Mouse (Mus musculus) lung, embryonic 14.5 days (tissue): ENCODE data around the gene Prr15l. TPM values are rescaled to one million over a fixed set of nuclear protein-coding genes. Genes with fewer than 3 reads are reported as not detected.

Experiments used
- ATAC-seq: fragments of 200-750 bp; cut with Nextera tagmentation; 2 replicates; pipeline ENCODE4 v1.8.0; 2017; ENCODE audit warnings: mild to moderate bottlenecking, moderate TSS enrichment, moderate library complexity; ENCODE audit not compliant: insufficient read depth
- DNase-seq: peaks from one replicate; pipeline ENCODE4 v3.0.0-alpha.2; 2015
- H3K27ac ChIP-seq: fragments of 300-500 bp; sonication (generic); 2 replicates; pipeline ENCODE4 v1.5.1; 2014; ENCODE audit warnings: low read depth, mild to moderate bottlenecking, moderate library complexity
- H3K27me3 ChIP-seq: fragments of 300-500 bp; sonication (generic); 2 replicates; pipeline ENCODE4 v1.6.1; 2014; ENCODE audit warnings: low read length, control low read depth; ENCODE audit not compliant: insufficient read depth
- H3K36me3 ChIP-seq: fragments of 300-500 bp; sonication (generic); 2 replicates; pipeline ENCODE4 v1.6.1; 2014; ENCODE audit warnings: control low read depth; ENCODE audit not compliant: insufficient read depth
- H3K4me1 ChIP-seq: fragments of 300-500 bp; sonication (generic); 2 replicates; pipeline ENCODE4 v1.6.1; 2014; ENCODE audit warnings: antibody characterized with exemption, control low read depth; ENCODE audit not compliant: insufficient read depth
- H3K4me2 ChIP-seq: fragments of 300-500 bp; sonication (generic); 2 replicates; pipeline ENCODE4 v1.6.1; 2014; ENCODE audit warnings: mild to moderate bottlenecking
- H3K4me3 ChIP-seq: fragments of 300-500 bp; sonication (generic); 2 replicates; pipeline ENCODE4 v1.5.1; 2014; ENCODE audit warnings: low read depth, low read length
- H3K9ac ChIP-seq: fragments of 300-500 bp; sonication (generic); 2 replicates; pipeline ENCODE4 v1.6.1; 2014
- H3K9me3 ChIP-seq: fragments of 300-500 bp; sonication (generic); 2 replicates; pipeline ENCODE4 v1.6.1; 2016; ENCODE audit warnings: low read depth, low read length, control low read depth
- CTCF ChIP-seq: IDR thresholded peaks from 2 replicates; pipeline ENCODE4 v1.5.1; 2016; ENCODE audit warnings: antibody characterized with exemption, low read depth
- WGBS: fragments of 180-500 bp; shearing (Covaris S2); extraction: QIAGEN DNeasy Blood & Tissue Kit; methylation state at CpG from one replicate; pipeline ENCODE4 v1.1.7; 2014; 5-methylcytosine and 5-hydroxymethylcytosine counted together
- polyA plus RNA-seq: library from polyadenylated mRNA; unstranded; fragments of >200 nt; fragmentation: Nextera tagmentation; extraction: Ambion mirVana; gene quantifications from 2 replicates; pipeline ENCODE4 v1.2.1, GENCODE M21; 2014

Prr15l gene
- polyA plus RNA-seq, 1 experiment from 2014 or later: 24.1 TPM

DNA sequence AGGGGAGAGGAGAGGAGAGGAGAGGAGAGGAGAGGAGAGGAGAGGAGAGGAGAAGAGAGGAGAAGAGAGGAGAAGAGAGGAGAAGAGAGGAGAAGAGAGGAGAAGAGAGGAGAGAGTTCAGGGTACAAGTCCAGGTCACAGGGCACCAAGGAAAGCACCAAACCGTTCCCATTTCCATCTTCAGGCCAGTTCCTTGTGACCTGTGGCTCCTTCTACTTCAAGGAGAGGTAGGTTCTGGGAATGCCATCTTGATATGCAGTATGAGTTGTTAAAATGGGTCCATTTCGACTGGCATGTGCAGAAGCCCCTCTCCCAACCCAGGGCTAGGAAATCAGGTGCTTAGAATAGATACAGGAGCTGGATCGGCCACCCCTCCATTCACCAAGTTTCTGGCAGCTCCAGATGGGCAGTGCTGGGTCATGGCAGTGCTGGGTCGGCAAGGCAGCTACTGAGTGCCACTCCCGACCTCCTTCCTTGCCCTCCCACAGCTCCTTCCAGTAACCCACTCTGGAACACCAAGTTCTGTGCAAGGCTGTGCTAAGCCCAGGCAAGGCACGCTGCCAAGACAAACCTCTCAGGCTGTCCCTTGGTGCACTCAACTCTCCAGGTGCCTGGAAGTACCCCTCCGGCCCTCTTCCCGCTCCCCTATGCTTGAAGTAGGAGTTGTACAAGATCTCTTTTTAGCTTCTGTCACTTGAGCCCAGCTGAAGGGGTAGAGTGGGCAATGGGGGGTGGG lies 3.6 kb downstream of the Prr15l start:
- WGBS: 38% methylated on average over 8 of the region's 8 CpGs
- peak overlapping the region; percentile 37 for H3K4me2 ChIP-seq
- peaks cover 9% of the 10 kb centered on the region; the same call in 1 of the 2 replicates for H3K4me1 ChIP-seq
- H3K9me3 ChIP-seq: no peaks in the 10 kb centered on the region
- H3K27ac ChIP-seq: peak overlapping the region; percentile 78
- ATAC-seq: peak; percentile 50
- no peak for TF ChIP-seq CTCF
- no peaks in the 10 kb centered on the region for H3K27me3 ChIP-seq
- H3K9ac ChIP-seq: no peak overlapping the region
- no peak overlapping the region for H3K4me3 ChIP-seq
- peak; percentile 84 for DNase-seq
- H3K36me3 ChIP-seq: no peaks in the 10 kb centered on the region

DNA sequence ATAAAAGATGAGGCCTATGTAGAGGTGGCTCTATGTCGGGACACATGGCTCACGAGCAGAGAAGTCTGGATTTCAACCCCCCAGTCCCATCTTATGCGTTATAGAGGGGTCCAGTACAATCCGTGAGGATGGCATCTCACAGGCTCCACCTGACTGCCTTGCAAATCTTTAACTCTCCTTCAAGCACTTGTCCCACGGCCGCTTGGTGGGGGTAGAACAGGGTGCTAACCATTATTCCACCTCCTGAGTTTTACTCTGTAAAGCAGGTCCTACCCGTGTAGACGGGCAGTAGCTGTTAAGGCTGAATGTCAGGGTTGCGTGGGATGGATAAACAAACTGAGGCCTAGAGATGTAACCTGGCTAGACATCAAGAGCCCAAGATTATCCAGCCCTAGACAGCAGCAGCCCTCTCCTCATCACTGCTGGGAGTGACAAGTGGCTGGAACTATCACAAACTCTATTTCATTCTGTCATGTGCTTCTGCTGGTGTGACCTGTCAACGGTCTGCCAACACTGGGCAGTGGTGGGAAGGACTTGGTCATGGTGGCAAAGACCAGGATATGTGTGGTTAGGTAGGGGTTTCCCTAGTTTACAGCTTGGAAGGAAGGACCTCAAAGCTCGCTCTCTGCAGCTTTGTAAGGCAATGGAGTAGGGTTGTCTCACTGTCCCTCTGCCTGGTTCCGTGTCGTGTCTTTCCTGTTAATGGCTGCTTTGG lies 5.8 kb downstream of the Prr15l start:
- no peak for ATAC-seq
- H3K27ac ChIP-seq: no peak overlapping the region
- H3K4me2 ChIP-seq: no peak overlapping the region
- H3K4me3 ChIP-seq: no peak overlapping the region
- no peak for TF ChIP-seq CTCF
- H3K9me3 ChIP-seq: no peaks in the 10 kb centered on the region
- peaks cover 9% of the 10 kb centered on the region; the same call in 1 of the 2 replicates for H3K4me1 ChIP-seq
- H3K36me3 ChIP-seq: no peaks in the 10 kb centered on the region
- WGBS: 77% methylated on average over 13 of the region's 13 CpGs
- DNase-seq: no peak
- no peak overlapping the region for H3K9ac ChIP-seq
- no peaks in the 10 kb centered on the region for H3K27me3 ChIP-seq

DNA sequence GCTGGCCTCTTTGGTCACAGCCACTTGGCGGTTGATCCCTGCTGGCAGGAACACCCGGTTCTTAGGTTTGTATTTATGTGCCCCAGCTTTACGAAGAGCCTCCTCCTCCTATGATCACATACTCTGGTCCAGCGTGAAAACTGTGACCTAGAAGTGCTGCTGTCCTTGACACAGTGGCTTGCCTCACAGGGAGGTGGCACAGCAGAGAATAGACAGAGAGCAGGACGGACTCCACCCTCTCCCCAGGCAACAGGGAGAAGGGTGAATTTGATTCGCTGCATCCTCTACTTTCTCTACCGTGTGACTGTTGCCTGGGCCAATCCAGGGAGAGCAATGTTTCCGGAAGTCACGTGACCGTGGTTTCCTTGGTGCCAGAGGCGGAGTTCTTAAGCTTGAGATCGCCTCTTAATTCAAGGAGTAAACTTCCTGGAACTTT lies 7.0 kb downstream of the Prr15l start:
- Histone ChIP-seq H3K27ac (0 out of 2 replicates have a peak overlapping the region, but pooled peaks have one; percentile 43), H3K4me3 (no peak overlapping the region), H3K27me3 (no peaks in the 10 kb centered on the region), H3K4me2 (peak overlapping the region; percentile 38), H3K9ac (no peak overlapping the region), H3K4me1 (peaks cover 6% of the 10 kb centered on the region; the same call in 1 of the 2 replicates), H3K36me3 (no peaks in the 10 kb centered on the region), H3K9me3 (no peaks in the 10 kb centered on the region)
- peak; percentile 84 for ATAC-seq
- peak; percentile 87 for DNase-seq
- WGBS: 22% methylated on average over 12 of the region's 12 CpGs
- no peak for TF ChIP-seq CTCF

DNA sequence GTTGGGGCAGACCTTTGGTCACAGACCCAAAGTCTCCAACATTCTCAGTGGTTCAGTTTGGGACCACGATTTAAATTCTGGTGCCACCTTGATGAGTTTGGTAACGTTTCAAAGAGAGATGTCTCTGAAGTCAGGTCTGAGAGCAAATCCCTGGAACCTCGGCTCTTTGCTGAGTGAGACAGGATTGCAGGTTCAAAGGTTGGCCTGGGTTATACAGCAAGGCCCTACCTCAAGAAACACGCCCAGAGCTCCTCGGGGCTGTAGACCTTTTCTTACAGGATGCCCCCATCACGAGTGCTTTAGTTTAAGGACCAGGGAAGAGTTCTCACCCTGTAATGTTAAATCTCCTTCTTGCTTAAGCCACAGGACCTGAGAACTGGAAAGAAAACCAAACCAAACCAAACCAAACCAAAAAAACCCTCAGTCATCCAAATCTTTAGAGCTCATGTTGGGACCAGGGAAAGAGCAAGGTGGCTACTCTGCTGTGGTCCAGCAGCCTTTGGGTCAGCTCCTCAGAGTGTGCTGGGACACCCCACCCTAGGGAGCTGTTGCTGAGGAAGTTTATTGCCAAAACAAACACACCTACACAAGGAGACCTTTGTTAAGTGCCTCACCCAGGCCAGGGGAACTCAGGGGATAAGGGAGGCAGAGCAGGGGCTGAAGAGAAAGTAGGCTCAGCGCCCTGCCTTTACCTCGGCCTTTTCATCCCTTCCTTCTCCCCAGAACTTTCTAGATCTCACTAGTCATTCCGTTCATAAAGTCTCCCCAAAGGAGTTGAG lies 8.2 kb downstream of the Prr15l start:
- Histone ChIP-seq H3K27ac (no peak overlapping the region), H3K4me3 (no peak overlapping the region), H3K27me3 (no peaks in the 10 kb centered on the region), H3K9ac (no peak overlapping the region), H3K4me1 (peaks cover 6% of the 10 kb centered on the region; the same call in 1 of the 2 replicates), H3K9me3 (no peaks in the 10 kb centered on the region), H3K36me3 (no peaks in the 10 kb centered on the region), H3K4me2 (no peak overlapping the region)
- TF ChIP-seq CTCF: no peak
- ATAC-seq: no peak
- no peak for DNase-seq
- WGBS: 76% methylated on average over 9 of the region's 9 CpGs

DNA sequence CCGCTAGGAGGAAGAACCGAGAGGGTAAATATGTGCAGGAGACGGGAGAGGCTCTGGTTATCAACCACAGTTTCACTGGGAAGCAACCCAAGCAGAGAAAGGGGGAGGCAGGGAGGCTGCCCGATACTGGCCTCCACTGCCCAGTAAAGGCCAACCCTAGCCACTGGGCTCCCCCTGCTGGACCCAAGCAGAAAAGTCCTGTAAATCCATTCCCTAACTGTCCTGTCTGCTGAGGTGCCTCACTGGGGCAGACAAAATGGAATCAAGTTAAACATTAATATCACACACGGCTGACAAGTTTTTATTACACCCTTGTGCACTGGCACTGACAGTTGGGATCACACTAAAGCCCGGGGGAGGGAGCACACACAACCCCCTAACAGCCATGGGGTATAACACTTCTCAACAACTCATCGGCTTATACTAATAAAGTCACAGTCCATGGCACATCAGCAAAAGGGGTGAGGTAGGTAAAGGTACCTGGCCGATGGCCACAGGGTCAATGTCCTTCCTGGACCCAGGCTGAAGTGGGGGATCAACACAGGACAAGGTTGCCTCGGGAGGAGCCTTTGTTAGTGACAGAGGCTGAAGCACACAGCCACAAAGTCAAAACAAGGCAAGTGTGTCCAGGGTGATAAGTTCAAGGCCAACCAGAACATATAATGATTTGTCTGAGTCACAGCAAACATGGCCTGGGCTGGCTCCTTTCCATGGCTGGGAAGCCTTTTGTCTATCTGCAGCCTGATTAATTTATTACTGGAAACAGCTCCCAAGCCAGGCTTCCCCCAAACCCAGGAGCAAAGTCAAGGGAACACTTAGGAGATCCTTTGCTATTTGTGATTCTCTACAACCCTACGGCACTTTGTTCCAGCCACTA lies 9.9 kb downstream of the Prr15l start:
- Histone ChIP-seq H3K4me1 (0 out of 2 replicates have a peak, but pooled peaks cover 3% of the 10 kb centered on the region), H3K4me3 (no peak overlapping the region), H3K36me3 (no peaks in the 10 kb centered on the region), H3K27ac (no peak overlapping the region), H3K9ac (no peak overlapping the region), H3K27me3 (no peaks in the 10 kb centered on the region), H3K4me2 (no peak overlapping the region), H3K9me3 (no peaks in the 10 kb centered on the region)
- ATAC-seq (peak; percentile 65), DNase-seq (peak; percentile 77)
- WGBS: 43% methylated on average over 10 of the region's 10 CpGs
- peak; percentile 82 for TF ChIP-seq CTCF

DNA sequence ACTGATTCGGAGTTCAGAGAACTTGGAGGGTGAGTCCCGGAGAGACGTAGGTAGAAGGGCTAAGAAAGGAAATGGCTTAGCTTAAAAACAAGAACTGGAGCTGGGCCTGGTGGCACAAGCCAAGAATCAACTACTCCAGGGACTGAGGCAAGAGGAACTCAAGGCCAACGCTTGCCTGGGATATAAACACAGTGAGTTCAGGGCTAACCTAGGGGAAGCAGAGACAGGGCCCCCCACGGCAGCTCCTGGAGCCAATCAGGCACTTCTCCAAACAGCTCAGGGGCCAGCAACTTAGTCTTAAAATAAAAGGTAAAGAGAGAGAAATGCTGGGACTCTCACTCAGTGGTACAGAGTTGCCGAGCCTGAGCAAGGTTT lies 10.5 kb downstream of the Prr15l start:
- H3K4me3 ChIP-seq: no peak overlapping the region
- no peak overlapping the region for H3K4me2 ChIP-seq
- peaks cover 5% of the 10 kb centered on the region; the same call in 1 of the 2 replicates for H3K4me1 ChIP-seq
- no peak for DNase-seq
- ATAC-seq: no peak
- no peaks in the 10 kb centered on the region for H3K27me3 ChIP-seq
- H3K9me3 ChIP-seq: no peaks in the 10 kb centered on the region
- H3K36me3 ChIP-seq: no peaks in the 10 kb centered on the region
- no peak for TF ChIP-seq CTCF
- H3K27ac ChIP-seq: no peak overlapping the region
- no peak overlapping the region for H3K9ac ChIP-seq
- 75% methylated on average over 6 of the region's 6 CpGs for WGBS
